Comparison of ENCODE assay signal across 21 mouse cellular contexts in genomic region chr3:92503528-92503927, GRCm38 (mm10).
"Had no signal": no experiment of that assay in that cellular context is flagged by ENCODE, and none has a peak within 500 bp of the region (broad histone marks: within the 10 kb centered on the region; RNA-seq: fewer than 3 reads in every experiment).

No protein-coding gene starts in this region.

- DNase-seq: cerebellum, adult 8-10 months; cerebellum, adult 9-10 months; cerebellum, adult 9-11 months; cerebellum, postnatal 10 days; cerebellum, postnatal 14 days; cerebellum, postnatal 25 days; cerebellum, postnatal 36 days; embryo, embryonic 11 days; forebrain, postnatal 0 days; gastrocnemius, adult 2 months; gastrocnemius, postnatal 10 days; gastrocnemius, postnatal 14 days; gastrocnemius, postnatal 25 days; gastrocnemius, postnatal 36 days; heart, adult 11 months; heart, adult 18-20 months; heart, adult 2 months had no signal

- ATAC-seq: forebrain, embryonic 13.5 days; forebrain, embryonic 14.5 days; forebrain, embryonic 15.5 days; forebrain, embryonic 16.5 days; forebrain, postnatal 0 days had no signal
